Mouse (Mus musculus): ENCODE data around the gene C1qbp.

C1qbp gene

DNA sequence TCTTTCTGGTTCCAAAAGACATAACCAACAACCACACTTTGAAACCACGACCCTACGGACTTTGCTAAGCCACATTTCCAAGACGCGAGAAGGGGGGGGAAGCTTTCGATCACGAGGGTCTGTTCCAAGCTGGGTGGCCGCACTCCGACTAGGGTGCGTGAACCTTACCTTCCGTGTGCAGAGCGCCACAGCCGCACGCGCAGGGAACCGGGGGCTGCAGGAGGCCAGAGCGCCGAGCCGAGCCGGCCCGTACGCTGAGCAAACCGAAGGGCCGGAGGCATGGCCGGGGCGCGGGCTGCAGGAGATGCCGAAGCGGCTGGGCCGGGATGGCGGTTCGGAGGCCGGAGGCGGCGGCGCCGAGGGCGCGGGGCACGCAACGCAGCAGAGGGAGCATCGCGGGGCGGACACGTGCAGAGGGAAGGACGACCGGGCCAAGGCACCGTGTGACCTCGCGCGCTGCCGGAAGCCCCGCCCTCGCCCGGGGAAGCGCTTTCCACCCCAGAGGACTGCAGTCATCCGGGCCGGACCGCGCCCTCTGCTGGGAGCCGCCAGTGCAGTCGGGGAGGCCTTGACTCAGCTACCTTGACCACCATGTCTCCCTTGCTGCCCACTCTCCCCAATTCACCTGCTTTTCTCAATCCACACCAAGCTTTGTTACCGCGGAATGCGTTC lies at the start of gene C1qbp:
Gene C1qbp, minus strand, starts transcription at position 470 of the 672 bp plus-strand sequence.
- DNase-seq (ENCODE audit: low spot score) = peak; percentile 99

DNA sequence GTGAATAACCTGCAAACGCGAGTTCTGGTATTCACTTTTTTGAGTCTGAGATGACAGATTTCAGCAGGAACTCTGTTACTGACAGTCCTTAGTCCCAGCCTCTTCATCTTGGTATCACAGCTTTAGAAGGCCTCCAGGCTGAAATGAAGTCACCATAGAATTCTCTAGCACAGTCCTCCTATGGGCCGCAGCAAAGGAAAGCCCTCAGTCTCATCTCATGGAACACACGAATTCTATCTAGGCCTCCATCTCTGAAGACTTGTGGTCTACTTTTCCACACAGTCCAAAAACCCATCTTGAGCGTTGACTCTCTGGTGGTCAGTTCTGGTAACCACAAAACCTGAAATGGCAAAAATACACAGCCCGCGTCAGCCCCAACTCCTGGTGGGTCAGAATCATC lies 49.2 kb upstream of the C1qbp start:
- DNase-seq (ENCODE audit: low spot score) = no peak

- no peak for DNase-seq (ENCODE audit: low spot score)
Observed at GRCm38 (mm10) chr11:71029403-71030118, 46.7 kb upstream of the C1qbp start.

DNA sequence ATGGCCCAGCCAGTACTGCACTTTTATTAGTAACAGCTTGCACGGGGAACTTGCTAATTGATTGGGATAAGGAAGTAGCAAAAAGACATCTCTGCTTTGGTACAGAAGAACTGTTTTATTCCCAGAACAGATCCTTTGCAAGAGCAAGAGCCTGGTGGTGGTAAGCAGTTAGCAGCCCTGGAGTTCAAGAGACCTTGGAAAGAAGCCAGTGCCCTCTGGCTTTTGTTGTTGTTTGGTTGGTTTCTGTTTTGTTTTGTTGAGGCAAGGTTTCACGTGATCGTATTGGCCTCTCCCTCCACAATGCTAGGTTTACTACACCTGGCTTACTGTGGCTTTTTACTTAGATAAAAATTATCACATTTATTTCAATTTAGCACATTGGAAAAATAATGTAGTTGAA lies 45.5 kb upstream of the C1qbp start:
- DNase-seq (ENCODE audit: low spot score) = no peak

DNA sequence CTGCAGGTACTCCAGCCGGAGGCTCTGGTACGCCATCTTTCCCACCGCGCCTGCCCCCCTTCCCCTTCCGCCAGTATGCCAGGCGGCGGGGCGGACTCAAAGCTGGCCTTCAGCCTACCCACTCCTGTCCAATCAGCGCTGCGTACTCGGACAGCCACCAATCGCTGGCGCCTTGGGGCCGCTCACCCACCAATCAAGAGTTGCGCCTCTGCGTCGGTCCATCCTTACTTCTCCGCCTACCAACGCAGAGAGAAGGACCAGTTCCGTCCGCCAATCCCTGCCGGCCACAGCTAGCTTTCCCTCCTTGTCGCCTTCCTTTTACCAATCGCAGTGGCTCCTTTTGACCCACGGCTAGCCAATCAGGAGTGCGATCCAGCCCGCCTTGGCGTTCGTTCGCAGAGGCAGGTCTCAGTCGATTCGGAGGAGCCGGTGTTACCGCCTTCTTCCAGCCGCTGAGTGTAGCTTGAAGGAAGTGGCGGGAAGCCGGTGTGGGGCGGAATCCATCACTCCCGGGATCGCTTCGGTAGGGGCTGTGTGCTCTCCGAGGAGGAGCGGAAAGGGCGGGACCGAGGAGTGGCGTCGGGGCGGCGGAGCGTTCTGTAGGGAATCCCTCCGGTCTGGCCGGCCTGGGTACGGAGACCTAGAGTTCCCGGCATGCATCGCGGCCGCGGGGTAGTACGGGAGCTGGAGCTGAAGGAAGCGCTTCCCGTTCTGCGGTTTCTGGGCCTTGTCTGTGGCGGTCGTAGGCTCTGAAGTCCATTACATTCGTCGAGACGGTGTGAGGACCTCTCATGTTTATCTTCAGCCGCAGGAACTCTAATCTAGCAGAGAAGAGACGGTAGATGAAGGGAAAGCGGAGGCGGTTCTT lies 36.6 kb upstream of the C1qbp start, which contains the start of the genes Mis12 and Derl2:
Gene Mis12, plus strand, starts transcription at position 411 of the 868 bp plus-strand sequence.
Gene Derl2, minus strand, starts transcription at position 641 of the 868 bp plus-strand sequence.
- DNase-seq (ENCODE audit: low spot score) = peak; percentile 95

DNA sequence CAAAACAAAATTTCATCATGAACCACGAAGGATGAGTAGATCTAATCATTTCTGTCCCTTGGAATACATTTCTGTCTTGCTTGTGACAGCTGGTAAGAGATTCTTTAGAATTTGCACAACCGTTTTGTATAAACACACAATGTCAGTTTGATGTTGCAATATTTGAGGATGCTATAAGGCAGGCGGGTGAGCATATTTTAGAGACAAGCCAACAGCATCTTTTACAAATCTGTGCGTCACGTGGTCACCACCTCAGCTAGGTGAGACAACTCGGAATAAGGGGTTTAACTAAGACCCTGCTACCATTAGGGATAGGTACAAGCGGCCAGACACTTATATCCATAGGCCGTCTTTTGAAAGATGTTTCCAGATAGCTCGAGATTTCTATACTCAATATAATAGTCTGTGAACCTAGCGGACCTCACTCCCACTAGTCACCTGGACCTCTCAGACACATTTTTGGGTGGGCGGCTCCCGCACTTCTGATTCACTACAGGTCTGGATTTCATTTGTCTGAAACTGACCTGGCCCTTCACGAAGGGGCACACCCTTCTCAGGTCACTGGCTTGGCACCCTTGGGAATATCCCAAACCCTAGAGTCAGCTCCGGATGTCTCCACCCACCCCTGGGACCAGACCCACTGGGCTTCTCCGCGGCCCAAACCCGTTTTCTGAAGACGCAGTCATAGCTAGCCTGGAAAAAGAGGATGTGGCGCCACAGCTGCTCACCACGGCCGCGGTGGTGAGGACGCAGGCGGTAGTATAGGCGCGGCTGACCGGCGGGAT lies 35.8 kb upstream of the C1qbp start:
- no peak for DNase-seq (ENCODE audit: low spot score)

GRCm38 (mm10) chr11:71017051-71017450 lies 34.2 kb upstream of the C1qbp start:
- DNase-seq (ENCODE audit: low spot score) = no peak

DNA sequence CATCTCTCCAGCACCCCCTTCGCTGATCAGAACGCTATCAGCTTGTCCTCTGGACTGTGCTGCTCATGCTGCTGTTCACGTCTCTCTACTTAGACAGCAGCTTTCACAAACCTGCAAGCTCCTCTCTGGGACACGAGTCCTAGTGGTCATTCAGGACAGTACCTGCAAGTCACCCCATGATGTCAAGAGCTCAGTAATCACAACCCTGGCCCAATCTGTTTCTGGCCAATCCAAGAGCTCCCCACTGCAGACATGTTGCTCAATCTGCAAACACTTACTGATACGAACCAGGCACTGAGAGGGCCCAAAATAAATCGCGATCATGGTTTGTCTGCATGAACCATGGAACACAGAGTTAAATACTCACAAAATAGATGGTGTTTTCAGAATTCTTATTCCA lies 29.9 kb upstream of the C1qbp start:
- DNase-seq (ENCODE audit: low spot score) = no peak

GRCm38 (mm10) chr11:71008321-71008720 lies 25.5 kb upstream of the C1qbp start:
- DNase-seq (ENCODE audit: low spot score) = no peak

DNA sequence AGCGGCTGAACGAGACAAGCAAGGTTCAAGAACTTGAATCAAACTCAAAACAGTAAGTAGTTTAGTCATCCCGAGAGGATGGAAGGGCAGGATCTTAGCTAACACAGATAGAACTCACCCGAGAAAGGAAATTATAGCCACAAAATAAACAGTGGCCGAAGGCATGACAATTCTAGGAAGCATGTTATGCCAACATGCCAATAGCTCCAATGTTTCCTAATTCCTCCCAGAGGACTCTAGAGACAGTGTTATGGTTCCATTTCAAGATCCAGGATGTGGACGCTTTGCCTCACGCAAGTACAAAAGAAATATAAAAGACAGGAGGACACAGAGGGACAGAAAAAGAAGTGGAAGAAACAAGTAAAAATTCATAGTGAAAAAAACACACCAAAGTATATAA lies 25.0 kb upstream of the C1qbp start:
- DNase-seq (ENCODE audit: low spot score) = no peak

DNA sequence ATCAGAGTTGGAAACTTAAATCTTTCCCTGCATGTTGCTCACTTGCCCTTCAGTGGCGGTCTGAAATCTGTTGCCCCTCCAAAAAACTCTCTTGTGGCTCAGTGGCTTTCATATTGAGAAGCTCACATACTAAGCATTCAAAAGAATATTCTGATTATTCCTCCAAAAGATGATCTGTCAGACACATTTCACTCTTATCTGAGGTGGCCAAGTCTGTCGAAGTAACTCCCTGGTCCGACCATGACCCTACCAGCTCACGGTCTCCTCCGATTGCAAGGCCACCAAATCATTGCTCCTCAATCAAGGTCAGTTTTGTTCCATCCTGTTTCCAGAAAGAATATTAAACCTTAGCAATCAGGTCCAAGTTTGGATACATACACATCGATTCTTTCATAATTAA lies 24.2 kb upstream of the C1qbp start:
- DNase-seq (ENCODE audit: low spot score) = no peak

- no peak for DNase-seq (ENCODE audit: low spot score)
Observed at GRCm38 (mm10) chr11:71005046-71005445, 22.2 kb upstream of the C1qbp start.

- peak; percentile 96 for DNase-seq (ENCODE audit: low spot score)
Observed at GRCm38 (mm10) chr11:71004316-71004773, 21.5 kb upstream of the C1qbp start, which contains the start of gene Dhx33. TSS of gene Dhx33 (minus strand) at chr11:71004437.

DNA sequence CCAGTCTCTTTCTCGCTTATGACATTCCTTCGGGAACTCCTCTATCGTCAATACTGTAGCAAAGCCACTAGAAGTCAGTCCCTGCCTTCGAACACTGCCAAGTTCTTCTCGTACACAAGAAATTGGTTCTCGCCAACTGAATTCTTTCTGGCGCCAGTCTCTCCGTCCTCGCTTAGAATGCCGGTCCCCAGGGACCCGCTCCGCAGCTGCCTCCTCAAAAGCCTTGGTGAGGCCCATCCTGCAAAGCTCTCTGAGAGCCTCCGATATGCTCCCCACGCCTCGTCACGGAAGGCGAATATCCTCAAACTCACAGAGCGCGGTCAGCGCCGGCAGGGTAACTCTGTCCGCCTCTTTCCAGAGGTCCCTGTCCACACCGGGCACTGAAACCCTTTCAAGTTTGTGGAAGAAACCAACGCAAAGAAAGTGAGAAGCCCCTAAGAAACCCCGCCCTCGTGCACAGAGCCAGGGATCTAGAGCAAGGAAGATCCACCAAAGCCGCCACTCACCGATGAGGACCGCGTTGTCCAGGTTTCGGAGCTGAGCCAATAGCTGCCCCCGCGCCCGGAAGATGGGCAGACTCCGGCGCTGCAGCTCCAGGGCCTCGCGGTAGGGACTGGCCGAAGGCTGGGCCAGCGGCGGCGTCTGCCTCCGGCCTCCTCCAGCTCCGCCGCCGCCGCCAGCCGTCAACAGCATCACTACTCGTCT lies 20.9 kb upstream of the C1qbp start:
- DNase-seq (ENCODE audit: low spot score) = peak; percentile 78

DNA sequence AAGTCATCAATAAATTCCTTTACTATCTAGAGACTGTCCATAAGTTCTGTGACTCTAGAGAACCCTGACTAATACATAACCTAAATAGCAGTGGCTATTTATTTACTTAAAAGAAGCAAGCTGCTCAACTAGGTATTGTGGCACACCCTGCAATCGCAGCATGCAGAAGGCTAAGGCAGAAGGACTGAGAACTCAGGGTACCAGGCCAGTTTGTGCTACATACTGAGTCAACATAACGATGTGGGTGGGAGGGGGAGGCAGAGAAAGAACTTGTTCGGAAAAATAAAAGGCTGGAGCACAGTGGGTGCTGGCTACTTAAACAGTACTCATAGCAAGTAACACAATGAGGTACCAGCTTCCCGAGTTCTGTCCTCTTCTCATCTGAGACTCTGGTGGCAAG lies 18.3 kb upstream of the C1qbp start:
- DNase-seq (ENCODE audit: low spot score) = no peak

DNA sequence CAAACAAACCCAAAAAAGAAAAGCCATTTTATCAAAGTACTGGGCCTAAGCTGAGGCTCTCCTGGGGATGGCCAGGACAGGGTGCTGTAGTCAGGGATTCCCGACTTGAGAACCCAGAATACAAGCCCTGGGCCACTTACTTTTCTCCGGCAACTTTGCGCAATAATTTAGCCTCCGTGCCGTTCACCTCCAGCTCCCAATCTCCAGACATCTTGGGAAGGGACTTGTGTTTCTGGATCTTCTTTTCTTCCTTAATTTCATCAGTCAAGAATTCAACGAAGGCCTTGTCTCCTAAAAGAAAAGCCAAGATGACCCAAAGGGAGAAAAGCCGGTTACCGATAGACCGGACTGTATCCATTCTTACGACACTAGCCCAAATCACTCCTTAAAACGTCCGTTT lies 796 bp downstream of the C1qbp start:
- DNase-seq (ENCODE audit: low spot score) = no peak

DNA sequence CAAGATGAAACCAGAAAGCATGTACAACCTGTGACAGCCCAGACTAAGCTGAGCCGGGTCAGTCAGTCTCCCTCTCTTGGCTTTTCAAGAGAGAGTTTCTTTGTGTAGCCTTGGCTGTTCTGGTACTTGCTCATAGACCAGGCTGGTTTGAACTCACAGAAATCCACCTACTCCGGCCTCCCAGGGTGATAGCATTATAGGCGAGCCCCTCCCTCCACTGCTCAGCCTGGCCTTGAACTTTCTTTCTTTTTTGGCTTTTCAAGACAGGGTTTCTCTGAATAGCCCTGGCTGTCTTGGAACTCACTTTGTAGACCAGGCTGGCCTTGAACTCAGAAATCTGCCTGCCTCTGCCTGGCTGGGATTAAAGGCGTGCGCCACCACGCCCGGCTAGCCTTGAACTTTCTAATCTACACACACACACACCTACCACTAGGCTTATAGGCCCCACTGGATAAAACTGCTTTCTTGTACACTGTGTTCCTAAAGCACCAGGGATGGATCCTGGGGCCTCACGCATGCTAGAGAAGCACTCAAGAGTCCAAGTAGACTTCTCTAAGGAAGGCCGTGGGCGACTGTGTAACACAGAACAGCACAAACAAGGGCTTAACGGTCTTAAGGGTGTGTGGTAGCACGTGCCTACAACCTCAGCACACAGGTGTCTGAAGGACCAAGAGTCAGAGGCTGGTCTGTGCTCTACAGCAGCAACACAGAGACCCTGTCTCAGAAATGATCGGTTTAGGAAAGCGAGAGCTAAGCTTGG lies 1.9 kb downstream of the C1qbp start:
- DNase-seq (ENCODE audit: low spot score) = no peak

GRCm38 (mm10) chr11:70980232-70980631 lies 2.6 kb downstream of the C1qbp start:
- DNase-seq (ENCODE audit: low spot score) = no peak

GRCm38 (mm10) chr11:70977293-70977692 lies 5.5 kb downstream of the C1qbp start:
- DNase-seq (ENCODE audit: low spot score) = no peak

- no peak for DNase-seq (ENCODE audit: low spot score)
Observed at GRCm38 (mm10) chr11:70975193-70975592, 7.6 kb downstream of the C1qbp start.
